Mouse (Mus musculus) adrenal gland, adult 2 months (tissue): ENCODE measurements at regions not wholly inside any gene's neighbourhood (a gene's known extent, or its start where the extent isn't known, plus 50 kb on each side); places are given as distances from the start of the nearest gene placed in this dataset.
A peak's percentile ranks its signal among the peaks of the same experiment; 100 is the strongest.

ENCODE experiments used
- DNase-seq: peaks from one replicate; pipeline ENCODE4 v3.0.0; 2021

GRCm38 (mm10) chr13:101824962-101825361 is 56.9 kb upstream of the Pik3r1 start:
- DNase-seq: no peak

- no peak for DNase-seq
These were observed 64.0 kb upstream of the Pik3r1 start for GRCm38 (mm10) chr13:101831872-101832629.

- DNase-seq: no peak
These were observed 66.5 kb upstream of the Pik3r1 start for GRCm38 (mm10) chr13:101834546-101834945.

DNA sequence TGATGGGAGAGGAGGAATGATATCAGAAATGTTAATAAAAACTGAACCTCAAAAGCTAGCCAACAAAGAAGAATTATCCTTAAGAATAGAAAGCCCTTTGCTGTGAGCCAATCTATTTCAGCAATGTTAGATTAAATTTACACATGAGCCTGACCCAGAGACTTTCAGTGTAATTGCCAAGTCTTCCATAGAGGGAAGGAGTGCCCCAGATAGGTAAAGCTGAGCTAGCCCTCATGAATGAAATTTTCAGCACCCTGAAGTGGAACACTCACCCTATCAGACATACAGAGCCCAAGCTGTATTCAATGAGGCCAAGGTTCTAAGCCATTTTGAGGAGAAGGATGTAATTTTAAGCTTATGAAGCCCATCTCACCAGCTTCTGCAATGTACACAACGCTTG is 69.0 kb upstream of the Pik3r1 start:
- no peak for DNase-seq

GRCm38 (mm10) chr13:101844461-101845440 is 76.7 kb upstream of the Pik3r1 start:
- peak; percentile 68 for DNase-seq

- no peak for DNase-seq
These were observed 78.0 kb upstream of the Pik3r1 start for GRCm38 (mm10) chr13:101846016-101846415.

GRCm38 (mm10) chr13:101847879-101848600 is 80.0 kb upstream of the Pik3r1 start:
- DNase-seq: peak; percentile 57

GRCm38 (mm10) chr13:101848601-101849147 is 80.7 kb upstream of the Pik3r1 start:
- DNase-seq: no peak

GRCm38 (mm10) chr13:101849416-101849815 is 81.4 kb upstream of the Pik3r1 start:
- DNase-seq: no peak

GRCm38 (mm10) chr13:101851329-101851728 is 83.3 kb upstream of the Pik3r1 start:
- DNase-seq: no peak

DNA sequence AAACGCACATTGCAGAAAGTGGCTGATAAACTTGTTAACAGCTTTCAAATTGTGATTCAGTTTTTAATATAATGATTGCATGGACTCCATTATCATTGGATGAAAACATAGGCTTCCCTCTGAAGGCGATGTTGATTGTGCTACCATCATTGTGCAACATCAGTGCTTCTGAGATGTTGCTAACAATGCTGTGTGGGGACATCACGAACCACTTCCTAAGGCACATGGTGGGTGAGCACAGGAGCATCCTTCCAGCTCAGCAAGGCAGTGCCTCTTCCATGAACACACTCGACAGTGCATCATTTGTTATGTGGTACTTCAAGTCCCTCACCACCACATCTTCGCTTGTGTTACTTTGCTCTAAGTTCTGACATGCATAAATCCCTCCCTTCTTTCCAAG is 84.9 kb upstream of the Pik3r1 start:
- DNase-seq: no peak

DNA sequence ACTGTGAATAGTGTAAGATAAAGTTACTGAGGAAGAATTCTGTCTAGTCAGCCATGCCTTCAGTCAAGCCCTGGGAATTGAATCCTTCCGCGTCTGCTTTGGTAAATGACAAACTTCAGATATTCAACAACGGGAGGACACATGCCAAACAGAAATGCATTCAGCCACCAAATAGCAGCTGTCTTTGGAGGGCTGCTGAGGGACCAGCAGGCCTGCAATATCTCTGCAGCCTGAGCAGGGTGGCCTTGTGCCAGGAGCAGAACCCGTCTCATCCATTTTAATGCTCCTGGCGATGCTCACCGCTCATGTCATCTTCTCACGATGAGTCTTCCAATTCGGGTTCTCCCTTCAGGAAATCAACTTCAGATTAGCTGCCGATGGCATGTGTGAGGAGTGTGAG is 87.1 kb upstream of the Pik3r1 start:
- DNase-seq: no peak

GRCm38 (mm10) chr13:101860704-101861103 is 92.7 kb upstream of the Pik3r1 start:
- DNase-seq: no peak

GRCm38 (mm10) chr13:101862011-101862410 is 94.0 kb upstream of the Pik3r1 start:
- DNase-seq: no peak

DNA sequence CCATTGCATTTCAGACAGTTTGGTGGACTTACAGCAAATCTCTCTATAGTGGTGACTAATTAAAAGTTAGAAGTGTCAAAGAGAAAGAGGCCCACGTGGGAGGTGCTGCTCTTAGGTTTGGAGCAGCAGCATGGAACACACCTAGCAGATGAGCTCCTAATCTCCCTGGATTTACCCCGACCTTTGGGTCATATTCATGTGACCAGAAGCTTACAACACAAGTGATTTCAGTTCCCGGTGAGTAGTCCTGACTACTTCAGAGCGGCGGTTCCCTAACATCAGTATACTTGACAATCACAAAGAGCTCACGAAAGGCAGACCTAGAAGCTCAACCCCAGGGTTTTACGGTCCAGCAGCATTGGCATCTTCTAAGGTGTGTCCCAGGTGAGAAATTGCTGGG is 95.0 kb upstream of the Pik3r1 start:
- DNase-seq: no peak

DNA sequence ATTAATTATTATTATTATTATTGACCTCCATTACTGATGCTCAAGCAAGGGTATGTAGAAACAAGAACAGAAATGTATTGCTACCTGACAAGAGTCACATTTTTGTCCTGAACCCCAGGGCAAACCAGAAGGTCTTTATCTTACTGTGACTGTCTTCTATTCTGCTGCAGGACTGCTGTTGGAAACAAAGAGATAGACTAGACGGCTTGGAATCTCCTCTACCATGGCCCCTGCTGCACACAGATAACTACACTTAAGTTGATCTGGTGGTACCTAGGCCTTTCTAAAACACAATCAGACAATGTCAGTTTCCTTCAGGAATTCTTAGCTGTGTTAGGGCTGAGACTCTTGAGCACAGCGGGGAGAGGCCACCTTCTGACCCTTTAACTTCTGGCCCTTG is 95.6 kb upstream of the Pik3r1 start:
- DNase-seq: no peak

DNA sequence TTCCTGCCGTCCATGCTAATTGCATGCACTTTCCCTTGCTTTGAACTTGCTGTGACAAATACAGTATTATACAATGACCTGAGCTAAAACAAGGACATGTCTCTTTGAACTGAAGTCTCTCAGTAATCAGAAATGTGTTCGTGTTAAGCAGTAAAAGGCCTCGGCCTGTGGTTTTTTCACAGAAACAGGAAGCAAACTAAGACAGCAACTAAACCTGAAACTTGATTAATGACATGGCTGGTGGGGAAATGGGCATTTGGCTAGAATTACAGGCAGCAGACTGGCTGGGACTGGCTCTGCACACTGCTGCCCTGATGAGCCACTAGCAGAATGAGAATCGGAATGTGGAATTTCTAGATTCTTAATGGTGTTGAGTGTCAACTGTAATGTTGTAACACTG is 98.8 kb upstream of the Pik3r1 start:
- DNase-seq: no peak

DNA sequence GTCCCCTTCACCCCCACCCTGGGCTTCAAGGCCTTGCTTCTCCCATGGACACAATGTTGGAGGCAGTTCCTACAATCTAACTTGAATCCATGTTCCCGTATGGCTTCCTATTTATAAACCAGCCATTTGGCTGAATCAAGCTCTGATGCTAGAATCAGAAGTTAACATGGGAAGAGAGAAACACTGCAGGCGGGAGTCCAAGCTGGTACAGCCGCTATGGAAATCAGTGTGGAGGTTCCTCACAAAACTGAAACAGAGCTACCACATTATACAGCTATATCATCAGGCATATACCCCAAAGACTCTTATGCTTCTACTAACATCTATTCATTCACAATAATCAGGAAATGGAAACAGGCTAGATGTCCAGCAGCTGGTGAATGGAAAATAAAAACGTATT is 106.7 kb upstream of the Pik3r1 start:
- no peak for DNase-seq

GRCm38 (mm10) chr13:101876069-101876468 is 108.1 kb upstream of the Pik3r1 start:
- no peak for DNase-seq

GRCm38 (mm10) chr13:101876601-101877000 is 108.6 kb upstream of the Pik3r1 start:
- peak; percentile 27 for DNase-seq

DNA sequence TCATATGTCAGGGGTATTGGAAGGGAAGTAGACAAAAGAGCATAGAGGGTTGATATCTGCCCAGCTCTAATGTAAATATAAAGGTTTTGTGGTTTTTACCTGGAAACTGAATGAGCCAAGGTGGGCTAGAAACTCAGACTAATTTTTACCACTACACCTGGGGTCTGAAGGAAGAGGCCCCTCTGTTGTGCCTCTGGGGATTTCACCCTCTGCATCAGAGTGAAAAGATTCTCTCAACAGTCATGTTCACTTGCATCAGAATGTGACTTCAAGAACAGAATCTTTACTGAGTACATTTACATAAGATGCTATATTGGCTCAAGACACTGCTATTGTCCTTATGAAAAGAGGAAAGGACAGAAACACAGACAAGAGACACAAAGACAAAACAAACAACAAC is 110.2 kb upstream of the Pik3r1 start:
- DNase-seq: no peak

GRCm38 (mm10) chr13:101879561-101880081 is 111.6 kb upstream of the Pik3r1 start:
- peak; percentile 88 for DNase-seq
